Mouse (Mus musculus): ENCODE measurements at regions not wholly inside any gene's neighbourhood (a gene's known extent, or its start where the extent isn't known, plus 50 kb on each side); places are given as distances from the start of the nearest gene placed in this dataset.

- Histone ChIP-seq H3K9me3 (replicated peaks) (no peaks in the 10 kb centered on the region), H3K36me3 (ENCODE audit: poor library complexity, severe bottlenecking) (no peaks in the 10 kb centered on the region), H3K9ac (no peak overlapping the region), H3K4me3 (no peak overlapping the region), H3K27me3 (no peaks in the 10 kb centered on the region), H3K4me2 (no peak overlapping the region), H3K27ac (no peak overlapping the region), H3K4me1 (no peaks in the 10 kb centered on the region)
- no peak for ATAC-seq
- 91% methylated on average over 1 of the region's 1 CpGs for WGBS
These were observed 590.5 kb upstream of the Nrg3 start for GRCm38 (mm10) chr14:40063371-40063770.

GRCm38 (mm10) chr14:40041879-40042278 is 569.0 kb upstream of the Nrg3 start:
- Histone ChIP-seq H3K4me1 (no peaks in the 10 kb centered on the region), H3K9ac (no peak overlapping the region), H3K4me3 (no peak overlapping the region), H3K27me3 (no peaks in the 10 kb centered on the region), H3K4me2 (no peak overlapping the region), H3K9me3 (replicated peaks) (no peaks in the 10 kb centered on the region), H3K36me3 (ENCODE audit: poor library complexity, severe bottlenecking) (no peaks in the 10 kb centered on the region), H3K27ac (no peak overlapping the region)
- no peak for ATAC-seq

GRCm38 (mm10) chr14:40036173-40036572 is 563.3 kb upstream of the Nrg3 start:
- 78% methylated on average over 1 of the region's 1 CpGs for WGBS
- Histone ChIP-seq H3K27me3 (no peaks in the 10 kb centered on the region), H3K9me3 (replicated peaks) (no peaks in the 10 kb centered on the region), H3K36me3 (ENCODE audit: poor library complexity, severe bottlenecking) (no peaks in the 10 kb centered on the region), H3K4me3 (no peak overlapping the region), H3K4me1 (no peaks in the 10 kb centered on the region), H3K9ac (no peak overlapping the region), H3K4me2 (no peak overlapping the region), H3K27ac (no peak overlapping the region)
- no peak for ATAC-seq

GRCm38 (mm10) chr14:40015261-40015660 is 542.4 kb upstream of the Nrg3 start:
- ATAC-seq, result peak; percentile 33; the same call in 1 of the 2 replicates
- no peak overlapping the region for H3K4me2 ChIP-seq

GRCm38 (mm10) chr14:40014646-40015045 is 541.8 kb upstream of the Nrg3 start:
- Histone ChIP-seq H3K36me3 (ENCODE audit: poor library complexity, severe bottlenecking) (no peaks in the 10 kb centered on the region), H3K27ac (no peak overlapping the region), H3K27me3 (no peaks in the 10 kb centered on the region), H3K4me2 (no peak overlapping the region), H3K4me1 (peaks cover 3% of the 10 kb centered on the region; the same call in 1 of the 2 replicates), H3K9ac (no peak overlapping the region), H3K4me3 (no peak overlapping the region), H3K9me3 (replicated peaks) (no peaks in the 10 kb centered on the region)
- WGBS, result 72% methylated on average over 1 of the region's 1 CpGs
- no peak for ATAC-seq

More at GRCm38 (mm10) chr14:40015261-40015660, 542.4 kb upstream of the Nrg3 start:
- peaks cover under 1% of the 10 kb centered on the region; the same call in 1 of the 2 replicates for H3K4me1 ChIP-seq
- H3K4me3 ChIP-seq, result no peak overlapping the region
- H3K27ac ChIP-seq, result no peak overlapping the region
- WGBS, result 39% methylated on average over 1 of the region's 1 CpGs
- H3K9me3 ChIP-seq (replicated peaks), result no peaks in the 10 kb centered on the region
- no peaks in the 10 kb centered on the region for H3K36me3 ChIP-seq (ENCODE audit: poor library complexity, severe bottlenecking)
- no peaks in the 10 kb centered on the region for H3K27me3 ChIP-seq
- H3K9ac ChIP-seq, result no peak overlapping the region

GRCm38 (mm10) chr14:40009781-40010551 is 537.1 kb upstream of the Nrg3 start:
- ATAC-seq, result peak; percentile 61; the same call in 1 of the 2 replicates
- H3K4me2 ChIP-seq, result no peak overlapping the region
- 15% methylated on average over 8 of the region's 8 CpGs for WGBS

More at GRCm38 (mm10) chr14:40009781-40010551, 537.1 kb upstream of the Nrg3 start:
- H3K9ac ChIP-seq, result no peak overlapping the region
- H3K4me3 ChIP-seq, result no peak overlapping the region
- no peak overlapping the region for H3K27ac ChIP-seq
- no peaks in the 10 kb centered on the region for H3K27me3 ChIP-seq
- H3K4me1 ChIP-seq, result peaks cover 3% of the 10 kb centered on the region; the same call in 1 of the 2 replicates
- H3K9me3 ChIP-seq (replicated peaks), result no peaks in the 10 kb centered on the region
- H3K36me3 ChIP-seq (ENCODE audit: poor library complexity, severe bottlenecking), result no peaks in the 10 kb centered on the region

Data from forebrain, embryonic 13.5 days (tissue).